Mouse (Mus musculus) c-Kit-positive CD71-negative TER-119-negative erythroid progenitor cells, embryonic 14.5 days (primary cell): ENCODE results near the gene Fscn3.

ENCODE experiments used
- DNase-seq: peaks from one replicate; pipeline ENCODE4 v3.0.0-alpha.2; 2013; ENCODE audit warnings: low read depth

Gene Fscn3

GRCm38 (mm10) chr6:28427096-28427839 is at the start of gene Fscn3:
Gene Fscn3, plus strand, starts transcription at chr6:28427789.
- no peak for DNase-seq

- DNase-seq = no peak
These were observed 45.6 kb upstream of the Fscn3 start for GRCm38 (mm10) chr6:28381983-28382382.

- no peak for DNase-seq
These were observed 42.4 kb upstream of the Fscn3 start for GRCm38 (mm10) chr6:28385169-28385568.

GRCm38 (mm10) chr6:28389038-28389437 is 38.6 kb upstream of the Fscn3 start:
- DNase-seq = no peak

- DNase-seq = no peak
These were observed 31.3 kb upstream of the Fscn3 start for GRCm38 (mm10) chr6:28396051-28396852.

- DNase-seq = no peak
These were observed 30.6 kb upstream of the Fscn3 start for GRCm38 (mm10) chr6:28396853-28397457.

GRCm38 (mm10) chr6:28397681-28398203 is 29.8 kb upstream of the Fscn3 start, which contains the start of gene Zfp800:
Gene Zfp800, minus strand, starts transcription at chr6:28398005.
- DNase-seq = no peak

- DNase-seq = no peak
These were observed 28.9 kb upstream of the Fscn3 start for GRCm38 (mm10) chr6:28398726-28399125.

GRCm38 (mm10) chr6:28399791-28400190 is 27.8 kb upstream of the Fscn3 start:
- no peak for DNase-seq

- DNase-seq = no peak
These were observed 17.5 kb upstream of the Fscn3 start for GRCm38 (mm10) chr6:28410053-28410452.

GRCm38 (mm10) chr6:28411236-28411635 is 16.4 kb upstream of the Fscn3 start:
- no peak for DNase-seq

GRCm38 (mm10) chr6:28416981-28417380 is 10.6 kb upstream of the Fscn3 start:
- DNase-seq = no peak

GRCm38 (mm10) chr6:28418449-28418848 is 9.1 kb upstream of the Fscn3 start:
- DNase-seq = no peak

GRCm38 (mm10) chr6:28419673-28420072 is 7.9 kb upstream of the Fscn3 start:
- no peak for DNase-seq

- DNase-seq = no peak
These were observed 7.2 kb upstream of the Fscn3 start for GRCm38 (mm10) chr6:28420361-28420760.

GRCm38 (mm10) chr6:28420865-28421264 is 6.7 kb upstream of the Fscn3 start:
- no peak for DNase-seq

- DNase-seq = peak; percentile 93
These were observed 6.1 kb upstream of the Fscn3 start for GRCm38 (mm10) chr6:28421469-28422000.

- DNase-seq = no peak
These were observed 4.8 kb upstream of the Fscn3 start for GRCm38 (mm10) chr6:28422651-28423290.

GRCm38 (mm10) chr6:28423313-28423712 is 4.3 kb upstream of the Fscn3 start, which contains the start of gene Arf5:
Gene Arf5, plus strand, starts transcription at chr6:28423560.
- DNase-seq = peak; percentile 64

- DNase-seq = no peak
These were observed 3.6 kb upstream of the Fscn3 start for GRCm38 (mm10) chr6:28423767-28424695.

- no peak for DNase-seq
These were observed 2.6 kb upstream of the Fscn3 start for GRCm38 (mm10) chr6:28425019-28425418.
